Mouse (Mus musculus) lung, postnatal 10 days (tissue): ENCODE data around the gene Dhx37.
A peak's percentile ranks its signal among the peaks of the same experiment; 100 is the strongest.
"Not testable (repeated sequence)": the region's sequence is repeated elsewhere in the genome, so short reads cannot be mapped to it uniquely, and the experiment has no call there.

ENCODE experiments used
- DNase-seq: peaks from one replicate; pipeline ENCODE4 v3.0.0; 2021

Gene Dhx37

GRCm38 (mm10) chr5:125407020-125407830, 26.7 kb downstream of the Dhx37 start:
- no peak for DNase-seq

- peak; percentile 79 for DNase-seq
Measured at GRCm38 (mm10) chr5:125406322-125407016, 27.5 kb downstream of the Dhx37 start.

DNA sequence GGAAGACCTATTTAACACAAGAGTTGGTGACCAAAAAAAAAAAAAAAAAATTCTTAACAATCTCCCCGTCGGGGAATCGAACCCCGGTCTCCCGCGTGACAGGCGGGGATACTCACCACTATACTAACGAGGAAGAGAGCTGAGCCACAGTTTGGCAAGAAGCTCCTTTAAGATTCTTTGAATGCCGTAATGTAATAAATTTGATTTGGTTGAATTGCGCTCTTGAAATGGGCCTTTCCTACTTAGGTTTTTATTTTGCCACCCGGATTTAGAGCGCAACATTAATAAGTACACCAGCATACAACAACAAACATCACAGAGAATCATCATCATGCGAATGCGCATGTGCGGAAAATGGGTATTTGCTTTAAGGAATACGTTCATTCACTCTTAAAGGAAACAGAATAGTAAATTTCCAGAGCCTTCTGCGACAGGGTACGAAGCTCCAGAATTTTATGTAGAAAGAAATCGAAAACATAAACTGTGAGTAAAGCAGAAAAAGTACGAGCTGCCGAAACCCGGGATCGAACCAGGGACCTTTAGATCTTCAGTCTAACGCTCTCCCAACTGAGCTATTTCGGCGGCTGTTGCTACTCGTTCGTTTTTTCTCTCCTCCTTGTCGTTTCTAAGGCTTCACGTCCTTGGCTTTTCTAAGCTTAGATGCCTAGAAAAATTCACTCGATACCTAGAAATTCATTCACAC, 28.2 kb downstream of the Dhx37 start:
- DNase-seq = peak; percentile 90

GRCm38 (mm10) chr5:125404903-125405545, 28.9 kb downstream of the Dhx37 start:
- peak; percentile 52 for DNase-seq

DNA sequence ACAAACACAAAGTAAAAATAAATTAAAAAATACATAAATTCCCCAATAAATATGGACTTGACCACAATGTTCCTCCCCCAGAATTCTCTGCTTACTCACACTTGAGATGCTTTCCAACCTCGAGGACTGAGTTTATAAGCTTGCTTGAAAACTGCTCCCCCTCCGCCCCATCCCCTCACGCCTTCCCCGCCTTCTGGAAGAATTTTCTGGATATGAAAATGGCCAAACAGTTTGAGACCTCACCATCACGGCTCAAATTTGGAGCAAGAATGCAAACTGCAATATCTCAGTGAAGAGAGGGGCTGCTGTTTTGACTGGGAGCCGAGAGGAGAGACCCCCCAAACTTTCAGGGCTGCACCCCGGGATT, 29.4 kb downstream of the Dhx37 start:
- DNase-seq = peak; percentile 51

DNA sequence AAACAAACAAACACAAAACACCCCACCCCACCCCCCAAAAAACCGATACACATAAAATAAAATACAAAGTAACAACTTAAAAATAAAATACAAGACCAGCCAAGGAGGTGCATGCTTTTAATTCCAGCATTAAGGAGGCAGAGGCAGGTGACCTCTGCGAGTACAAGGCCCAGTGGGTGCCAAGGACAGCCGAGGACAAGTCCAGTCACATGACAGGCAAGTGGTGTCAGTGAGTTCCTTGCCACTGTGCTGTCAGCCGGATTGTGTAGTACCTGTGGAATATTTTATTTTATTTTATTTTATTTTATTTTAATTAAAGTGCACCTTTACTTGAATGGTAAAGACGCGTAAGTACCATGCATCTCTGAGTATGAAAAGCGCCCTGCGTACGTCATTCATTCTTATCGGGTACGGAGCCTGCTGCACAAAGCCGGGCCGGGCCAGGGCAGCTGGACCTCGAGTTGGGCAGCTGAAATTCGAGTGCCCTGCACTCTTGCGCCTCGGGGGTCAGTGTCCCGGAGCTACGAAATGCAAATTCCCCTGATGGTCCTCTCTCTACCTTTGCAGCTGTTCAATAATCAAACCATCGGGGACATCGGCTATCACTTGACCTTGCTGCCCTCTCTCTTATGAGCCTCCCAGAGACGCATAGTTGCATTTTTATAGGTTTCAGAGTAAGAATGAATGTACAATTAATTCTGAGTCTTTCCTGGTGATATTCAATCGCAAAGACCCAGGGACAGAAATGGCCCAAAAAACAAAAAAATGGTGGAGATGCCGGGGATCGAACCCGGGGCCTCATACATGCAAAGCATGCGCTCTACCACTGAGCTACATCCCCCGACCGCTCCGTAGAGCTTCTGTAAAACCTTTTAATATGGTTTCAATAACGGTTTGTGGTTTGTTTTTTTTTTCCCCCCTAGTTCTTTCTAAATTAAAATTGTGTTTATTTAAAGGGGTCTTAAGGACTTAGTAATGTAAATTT, 30.1 kb downstream of the Dhx37 start:
- DNase-seq = peak; percentile 76

GRCm38 (mm10) chr5:125402991-125403390, 30.9 kb downstream of the Dhx37 start:
- no peak for DNase-seq

DNA sequence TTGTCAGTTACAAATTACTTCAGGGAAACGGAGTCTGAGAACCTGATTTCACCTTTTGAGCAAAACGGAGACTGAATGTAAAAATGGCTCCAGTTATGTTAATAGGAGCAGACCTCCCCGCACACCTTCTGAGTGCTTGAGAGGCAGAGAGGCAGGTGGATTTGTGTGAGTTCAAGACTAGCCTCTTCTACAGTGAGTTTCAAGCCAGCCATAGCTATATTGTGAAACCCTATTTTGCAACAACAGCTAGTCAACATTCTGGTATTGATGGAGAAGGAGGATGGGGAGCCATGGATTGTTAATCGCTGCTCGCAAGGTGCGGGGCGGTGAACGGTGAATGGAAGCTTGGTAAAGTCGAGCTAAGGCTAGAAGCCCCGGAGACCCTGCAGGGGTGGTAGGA, 31.4 kb downstream of the Dhx37 start:
- no peak for DNase-seq

DNA sequence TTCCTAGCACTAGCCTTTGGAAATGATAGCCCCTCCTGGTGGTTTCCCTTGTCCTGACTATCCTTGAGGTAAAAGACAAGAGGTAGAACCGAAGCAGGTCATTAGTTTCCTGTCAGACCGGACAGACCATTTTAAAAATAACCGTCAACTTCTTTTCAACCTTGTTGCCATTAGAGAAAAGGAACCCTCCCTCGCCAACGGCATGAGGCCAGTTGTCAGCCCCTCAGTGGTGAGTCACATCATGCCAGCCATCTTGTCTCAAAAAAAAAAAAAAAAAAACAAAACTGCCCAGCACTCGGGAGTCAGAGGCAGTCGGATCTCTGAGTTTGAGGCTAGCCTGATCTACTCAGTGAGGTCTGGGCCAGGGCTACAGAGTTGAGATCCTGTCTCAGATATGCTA, 33.0 kb downstream of the Dhx37 start:
- peak; percentile 23 for DNase-seq

GRCm38 (mm10) chr5:125395008-125395407, 38.9 kb downstream of the Dhx37 start:
- no peak for DNase-seq

GRCm38 (mm10) chr5:125393622-125394603, 40.0 kb downstream of the Dhx37 start:
- DNase-seq = peak; percentile 94

- peak; percentile 99 for DNase-seq
Measured at GRCm38 (mm10) chr5:125392977-125393621, 40.8 kb downstream of the Dhx37 start.

GRCm38 (mm10) chr5:125392618-125392976, 41.3 kb downstream of the Dhx37 start:
- DNase-seq = no peak

DNA sequence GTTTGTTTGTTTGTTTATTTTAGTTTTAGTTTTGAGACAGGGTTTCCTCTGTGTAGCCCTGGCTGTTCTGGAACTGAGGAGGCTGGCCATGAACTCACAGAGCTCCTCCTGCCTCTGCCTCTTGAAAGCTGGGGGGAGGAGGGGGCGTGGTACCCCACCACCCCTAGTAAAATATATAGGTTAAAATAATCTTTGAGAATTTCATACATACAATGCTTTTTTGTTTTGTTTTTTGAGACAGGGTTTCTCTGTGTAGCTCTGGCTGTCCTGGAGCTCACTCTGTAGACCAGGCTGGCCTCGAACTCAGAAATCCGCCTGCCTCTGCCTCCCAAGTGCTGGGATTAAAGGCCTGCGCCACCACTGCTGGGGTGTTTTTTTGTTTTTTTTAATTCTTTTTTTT, 41.7 kb downstream of the Dhx37 start:
- not testable (repeated sequence) for DNase-seq

- peak; percentile 80 for DNase-seq
Measured at GRCm38 (mm10) chr5:125391609-125392008, 42.3 kb downstream of the Dhx37 start.

GRCm38 (mm10) chr5:125390906-125391477, 42.9 kb downstream of the Dhx37 start:
- no peak for DNase-seq

GRCm38 (mm10) chr5:125389579-125390441, 44.1 kb downstream of the Dhx37 start, which contains the start of gene Ubc:
TSS of gene Ubc (minus strand) at chr5:125390202.
- DNase-seq = peak; percentile 95

- peak; percentile 95 for DNase-seq
Measured at GRCm38 (mm10) chr5:125389131-125389578, 44.8 kb downstream of the Dhx37 start, which contains the start of gene Gm10382. TSS of gene Gm10382 (plus strand) at chr5:125389322.
